In genomic region chr12:102128791-102129507, GRCm38 (mm10) we compare ENCODE assay signal across 8 mouse cellular contexts. TPM values are rescaled to one million over a fixed set of nuclear protein-coding genes. Genes with fewer than 3 reads are reported as not detected.
DNase-seq lines count a peak whose midpoint lies in the region; ATAC-seq and TF ChIP-seq lines count a peak whose summit lies in the region.

No protein-coding gene starts in this region.

- H3K9ac ChIP-seq in ES-Bruce4 (ENCODE audit: low read depth, poor library complexity, severe bottlenecking) = peak overlapping the region; percentile 37
- peak overlapping the region; percentile 41 for H3K9ac ChIP-seq in forebrain, embryonic 15.5 days (replicated peaks)
- H3K9ac ChIP-seq in liver, postnatal 0 days (replicated peaks) = no peak overlapping the region; the same call in 1 of the 2 replicates

- intact Hi-C loops in heart, postnatal 25 days (cut with DNase I) = loop anchor here (5.0 kb wide), 2 partner anchors 82 to 253 kb away; no protein-coding TSS in a partner anchor

- TF ChIP-seq CTCF in ES-Bruce4 (IDR thresholded peaks at IDR 0.05; ENCODE audit: low read depth, low read length) = peak; percentile 10
- peak; percentile 49 for TF ChIP-seq CTCF in liver, postnatal 0 days (IDR thresholded peaks at IDR 0.05; ENCODE audit: low read depth)
- no peak for TF ChIP-seq CTCF in olfactory bulb, adult 2 months (IDR thresholded peaks at IDR 0.05; ENCODE audit: insufficient read depth, low read depth, low read length)

- no peak for TF ChIP-seq EP300 in ES-Bruce4 (IDR thresholded peaks at IDR 0.05; ENCODE audit: insufficient read depth, low read depth, low read length)
- no peak for TF ChIP-seq EP300 in liver, postnatal 0 days (IDR thresholded peaks at IDR 0.05; ENCODE audit: low read depth)

- H3K4me3 ChIP-seq in ES-Bruce4 (ENCODE audit: low read depth, low read length) = peak overlapping the region; percentile 64
- peak overlapping the region; percentile 51 for H3K4me3 ChIP-seq in forebrain, embryonic 15.5 days
- peak overlapping the region; percentile 45 for H3K4me3 ChIP-seq in liver, postnatal 0 days (ENCODE audit: low read depth, low read length)
- H3K4me3 ChIP-seq in olfactory bulb, adult 2 months (ENCODE audit: insufficient read depth, low read depth, low read length) = peak overlapping the region; percentile 45

- H3K27me3 ChIP-seq in ES-Bruce4 (ENCODE audit: control insufficient read depth, insufficient read depth, low read length, poor library complexity, severe bottlenecking) = peaks cover 20% of the 10 kb centered on the region
- peaks cover 15% of the 10 kb centered on the region for H3K27me3 ChIP-seq in forebrain, embryonic 15.5 days
- peaks cover 46% of the 10 kb centered on the region for H3K27me3 ChIP-seq in liver, postnatal 0 days (ENCODE audit: insufficient read depth, low read length)

- peak overlapping the region; percentile 96 for H3K4me2 ChIP-seq in forebrain, embryonic 15.5 days (replicated peaks)
- H3K4me2 ChIP-seq in liver, postnatal 0 days (ENCODE audit: low read depth, low read length) = peak overlapping the region; percentile 82

- TF ChIP-seq POLR2A in ES-Bruce4 (IDR thresholded peaks at IDR 0.05; ENCODE audit: insufficient read depth, low read length) = no peak
- TF ChIP-seq POLR2A in olfactory bulb, adult 2 months (IDR thresholded peaks at IDR 0.05; ENCODE audit: insufficient read depth, low read depth, low read length) = no peak

- under 1% methylated on average over 73 of the region's 73 CpGs for WGBS in forebrain, embryonic 15.5 days
- under 1% methylated on average over 62 of the region's 73 CpGs for WGBS in liver, postnatal 0 days (ENCODE audit: insufficient replicate concordance)
- under 1% methylated on average over 73 of the region's 73 CpGs for WGBS in olfactory bulb, adult 2 months

- no peaks in the 10 kb centered on the region for H3K4me1 ChIP-seq in ES-Bruce4 (ENCODE audit: control insufficient read depth, insufficient read depth, low read length)
- H3K4me1 ChIP-seq in forebrain, embryonic 15.5 days = peaks cover 32% of the 10 kb centered on the region
- H3K4me1 ChIP-seq in liver, postnatal 0 days (ENCODE audit: insufficient read depth) = peaks cover 9% of the 10 kb centered on the region; the same call in 1 of the 2 replicates
- peaks cover 14% of the 10 kb centered on the region for H3K4me1 ChIP-seq in olfactory bulb, adult 2 months (ENCODE audit: control insufficient read depth, insufficient read depth, low read length)

- peak; percentile 18 for DNase-seq in cerebellum, adult 11-12 months
- peak; percentile 3 for DNase-seq in heart, postnatal 25 days (ENCODE audit: low spot score)
- peak; percentile 81 to 87 for DNase-seq in layer of hippocampus, adult 18-20 months (ENCODE audit: low spot score in 2 of 2)
- DNase-seq in liver, postnatal 0 days = peak; percentile 52
- no peak for DNase-seq in natural killer cell, adult 2 months (ENCODE audit: low spot score in 2 of 2)

- ATAC-seq in forebrain, embryonic 15.5 days (replicated peaks) = peak; percentile 90
- ATAC-seq in liver, postnatal 0 days = peak; percentile 67

- H3K27ac ChIP-seq in ES-Bruce4 (ENCODE audit: insufficient read depth, low read length) = no peak overlapping the region
- H3K27ac ChIP-seq in forebrain, embryonic 15.5 days (replicated peaks) = no peak overlapping the region
- H3K27ac ChIP-seq in liver, postnatal 0 days (ENCODE audit: low read depth) = no peak overlapping the region
- H3K27ac ChIP-seq in olfactory bulb, adult 2 months (ENCODE audit: insufficient read depth, low read depth, low read length) = no peak overlapping the region

- no peaks in the 10 kb centered on the region for H3K9me3 ChIP-seq in ES-Bruce4 (replicated peaks; ENCODE audit: control insufficient read depth, insufficient read depth, low read length, poor library complexity, severe bottlenecking)
- H3K9me3 ChIP-seq in forebrain, embryonic 15.5 days = no peaks in the 10 kb centered on the region
- H3K9me3 ChIP-seq in liver, postnatal 0 days (ENCODE audit: low read length) = no peaks in the 10 kb centered on the region

- no peaks in the 10 kb centered on the region for H3K36me3 ChIP-seq in ES-Bruce4 (ENCODE audit: control insufficient read depth, insufficient read depth, low read length, poor library complexity, severe bottlenecking)
- no peaks in the 10 kb centered on the region for H3K36me3 ChIP-seq in forebrain, embryonic 15.5 days
- no peaks in the 10 kb centered on the region for H3K36me3 ChIP-seq in liver, postnatal 0 days (replicated peaks; ENCODE audit: insufficient read depth, low read length)

RNA-seq across cellular contexts. Expression of gene Slc24a4, which starts 0.4 kb away (rescaled TPM):
- not detected in 2 replicates for polyA plus RNA-seq in ES-Bruce4 (2011; ENCODE audit: insufficient read depth, insufficient read length, low read depth, missing spikeins)
- 1.2 and 1.3 TPM in 2 replicates for polyA plus RNA-seq in forebrain, embryonic 15.5 days (2015; fragmentation: Nextera tagmentation; extraction: Ambion mirVana)
- total RNA-seq in heart, postnatal 25 days (2021) = 1 to 10 TPM; 1.5 to 2.2 TPM
- total RNA-seq in layer of hippocampus, adult 18-20 months (2021) = 10 to 100 TPM; 46.6 to 51.9 TPM
- polyA plus RNA-seq in liver, postnatal 0 days (2015; fragmentation: Nextera tagmentation; extraction: Ambion mirVana) = 0.05 and 0.08 TPM in 2 replicates
- polyA plus RNA-seq in olfactory bulb, adult 2 months (2012; ENCODE audit: insufficient read depth, insufficient read length, low replicate concordance, missing spikeins) = not detected in 2 replicates

Comparison
In these comparisons a context has a peak if more than half of its experiments do, and no peak if none do; other contexts are left out.
1. DNase-seq: peak in cerebellum, adult 11-12 months (single experiment), heart, postnatal 25 days (single experiment), layer of hippocampus, adult 18-20 months (2 of 2) and liver, postnatal 0 days (single experiment); none in natural killer cell, adult 2 months (0 of 2).
2. Peak in every context shown above with its lines, with median percentiles within 50 percentile points of each other: H3K4me3 ChIP-seq.